Mouse (Mus musculus) limb, embryonic 12.5 days (tissue): ENCODE results near the gene Irs1. TPM values are rescaled to one million over a fixed set of nuclear protein-coding genes. Genes with fewer than 3 reads are reported as not detected.

Experiments used
- ATAC-seq: fragments of 200-750 bp; cut with Nextera tagmentation; 2 replicates; pipeline ENCODE4 v1.8.0; 2017; ENCODE audit warnings: low read depth, moderate TSS enrichment; ENCODE audit not compliant: insufficient number of reproducible peaks, insufficient read depth, low FRiP score, low TSS enrichment
- H3K27ac ChIP-seq: fragments of 300-500 bp; sonication (generic); 2 replicates; pipeline ENCODE4 v1.5.1; 2016; ENCODE audit warnings: mild to moderate bottlenecking, moderate library complexity
- H3K27me3 ChIP-seq: fragments of 300-500 bp; sonication (generic); 2 replicates; pipeline ENCODE4 v1.6.1; 2016; ENCODE audit warnings: mild to moderate bottlenecking, moderate library complexity
- H3K36me3 ChIP-seq: fragments of 300-500 bp; sonication (generic); 2 replicates; pipeline ENCODE4 v1.6.1; 2016; ENCODE audit warnings: mild to moderate bottlenecking, moderate library complexity
- H3K4me1 ChIP-seq: fragments of 300-500 bp; sonication (generic); replicated peaks from 2 replicates; pipeline ENCODE4 v1.6.1; 2016
- H3K4me2 ChIP-seq: fragments of 300-500 bp; sonication (generic); 2 replicates; pipeline ENCODE4 v1.6.1; 2016; ENCODE audit warnings: mild to moderate bottlenecking, moderate library complexity
- H3K4me3 ChIP-seq: fragments of 300-500 bp; sonication (generic); replicated peaks from 2 replicates; pipeline ENCODE4 v1.5.1; 2016; ENCODE audit warnings: mild to moderate bottlenecking
- H3K9ac ChIP-seq: fragments of 300-500 bp; sonication (generic); replicated peaks from 2 replicates; pipeline ENCODE4 v1.6.1; 2016; ENCODE audit warnings: mild to moderate bottlenecking, moderate library complexity
- H3K9me3 ChIP-seq: fragments of 300-500 bp; sonication (generic); 2 replicates; pipeline ENCODE4 v1.6.1; 2016; ENCODE audit warnings: mild to moderate bottlenecking, moderate library complexity
- WGBS: fragments of 180-500 bp; shearing (Covaris S2); methylation state at CpG from one replicate; pipeline ENCODE4 v1.1.7; 2016; 5-methylcytosine and 5-hydroxymethylcytosine counted together
- polyA plus RNA-seq: library from polyadenylated mRNA; unstranded; fragments of >200 nt; fragmentation: Nextera tagmentation; extraction: Ambion mirVana; gene quantifications from 2 replicates; pipeline ENCODE4 v1.2.1, GENCODE M21; 2016

The Irs1 gene
- polyA plus RNA-seq, 1 experiment from 2014 or later: 12.0 TPM

- H3K4me2 ChIP-seq: peak within 1 kb of the TSS; percentile 73
- peak within 1 kb of the TSS; percentile 88 for H3K9ac ChIP-seq
- no peaks in the 10 kb centered on the region for H3K36me3 ChIP-seq
- WGBS: 5% methylated on average over 47 of the region's 47 CpGs
- H3K27me3 ChIP-seq: no peaks in the 10 kb centered on the region
- peaks cover 11% of the 10 kb centered on the region; the same call in 1 of the 2 replicates for H3K4me1 ChIP-seq
- no peaks in the 10 kb centered on the region for H3K9me3 ChIP-seq
- H3K27ac ChIP-seq: peak within 1 kb of the TSS; percentile 98
- ATAC-seq: peak; percentile 96
- H3K4me3 ChIP-seq: peak within 1 kb of the TSS; percentile 84
Measured at GRCm38 (mm10) chr1:82316111-82316745, 25.0 kb upstream of the Irs1 start, which contains the start of gene Rhbdd1. Gene Rhbdd1 (plus strand): TSS chr1:82316452.

- Histone ChIP-seq H3K27ac (no peak overlapping the region), H3K36me3 (no peaks in the 10 kb centered on the region), H3K9me3 (no peaks in the 10 kb centered on the region), H3K27me3 (no peaks in the 10 kb centered on the region), H3K4me3 (no peak overlapping the region), H3K9ac (no peak overlapping the region), H3K4me2 (no peak overlapping the region), H3K4me1 (no peaks in the 10 kb centered on the region)
- no peak for ATAC-seq
- 24% methylated on average over 3 of the region's 3 CpGs for WGBS
Measured at GRCm38 (mm10) chr1:82304483-82304882, 13.3 kb upstream of the Irs1 start.

- Histone ChIP-seq H3K4me2 (no peak overlapping the region), H3K9me3 (no peaks in the 10 kb centered on the region), H3K9ac (no peak overlapping the region), H3K27ac (no peak overlapping the region), H3K36me3 (no peaks in the 10 kb centered on the region), H3K4me1 (no peaks in the 10 kb centered on the region), H3K27me3 (no peaks in the 10 kb centered on the region), H3K4me3 (no peak overlapping the region)
- ATAC-seq: no peak
- WGBS: 38% methylated on average over 1 of the region's 1 CpGs
Measured at GRCm38 (mm10) chr1:82298586-82298985, 7.4 kb upstream of the Irs1 start.

- Histone ChIP-seq H3K27ac (no peak overlapping the region), H3K4me2 (no peak overlapping the region), H3K9me3 (no peaks in the 10 kb centered on the region), H3K36me3 (peaks cover 3% of the 10 kb centered on the region), H3K4me1 (peaks cover 23% of the 10 kb centered on the region), H3K4me3 (no peak overlapping the region), H3K27me3 (no peaks in the 10 kb centered on the region), H3K9ac (no peak overlapping the region)
- 15% methylated on average over 6 of the region's 6 CpGs for WGBS
- no peak for ATAC-seq
Measured at GRCm38 (mm10) chr1:82294102-82294501, 2.9 kb upstream of the Irs1 start.

GRCm38 (mm10) chr1:82292771-82293170 lies 1.6 kb upstream of the Irs1 start:
- under 1% methylated on average over 13 of the region's 13 CpGs for WGBS
- H3K4me2 ChIP-seq: peak overlapping the region; percentile 85
- no peak overlapping the region; the same call in 1 of the 2 replicates for H3K27ac ChIP-seq
- H3K9me3 ChIP-seq: no peaks in the 10 kb centered on the region; the same call in 1 of the 2 replicates
- no peak overlapping the region for H3K9ac ChIP-seq
- 0 out of 2 replicates have a peak, but pooled peaks cover 4% of the 10 kb centered on the region for H3K27me3 ChIP-seq
- peaks cover 17% of the 10 kb centered on the region for H3K36me3 ChIP-seq
- peak; percentile 52; the same call in 1 of the 2 replicates for ATAC-seq
- peak overlapping the region; percentile 72 for H3K4me3 ChIP-seq
- H3K4me1 ChIP-seq: peaks cover 36% of the 10 kb centered on the region

- WGBS: under 1% methylated on average over 23 of the region's 23 CpGs
- H3K4me3 ChIP-seq: peak overlapping the region; percentile 72
- 0 out of 2 replicates have a peak, but pooled peaks have one; percentile 2 for ATAC-seq
Measured at GRCm38 (mm10) chr1:82291930-82292712, 905 bp upstream of the Irs1 start.

GRCm38 (mm10) chr1:82290723-82291150 lies 479 bp downstream of the Irs1 start:
- Histone ChIP-seq H3K36me3 (peaks cover 25% of the 10 kb centered on the region), H3K27me3 (0 out of 2 replicates have a peak, but pooled peaks cover 6% of the 10 kb centered on the region), H3K4me3 (peak overlapping the region; percentile 72), H3K4me1 (peaks cover 54% of the 10 kb centered on the region), H3K9me3 (no peaks in the 10 kb centered on the region; the same call in 1 of the 2 replicates), H3K9ac (peak overlapping the region; percentile 83), H3K4me2 (peak overlapping the region; percentile 85), H3K27ac (peak overlapping the region; percentile 97)
- peak; percentile 45 for ATAC-seq
- 0% methylated on average over 31 of the region's 31 CpGs for WGBS

More at GRCm38 (mm10) chr1:82291930-82292712, 905 bp upstream of the Irs1 start:
- Histone ChIP-seq H3K9ac (peak overlapping the region; percentile 83), H3K27me3 (0 out of 2 replicates have a peak, but pooled peaks cover 6% of the 10 kb centered on the region), H3K4me1 (peaks cover 42% of the 10 kb centered on the region), H3K36me3 (peaks cover 23% of the 10 kb centered on the region), H3K27ac (peak overlapping the region; percentile 97), H3K4me2 (peak overlapping the region; percentile 85), H3K9me3 (no peaks in the 10 kb centered on the region; the same call in 1 of the 2 replicates)

- under 1% methylated on average over 45 of the region's 45 CpGs for WGBS
- ATAC-seq: no peak
- 0 out of 2 replicates have a peak, but pooled peaks cover 6% of the 10 kb centered on the region for H3K27me3 ChIP-seq
- H3K36me3 ChIP-seq: peaks cover 25% of the 10 kb centered on the region
- peaks cover 57% of the 10 kb centered on the region for H3K4me1 ChIP-seq
- H3K4me3 ChIP-seq: peak overlapping the region; percentile 72
- H3K27ac ChIP-seq: peak overlapping the region; percentile 97
- H3K9ac ChIP-seq: peak overlapping the region; percentile 83
- peak overlapping the region; percentile 85 for H3K4me2 ChIP-seq
- no peaks in the 10 kb centered on the region; the same call in 1 of the 2 replicates for H3K9me3 ChIP-seq
Measured at GRCm38 (mm10) chr1:82289990-82290681, 1.1 kb downstream of the Irs1 start.

- Histone ChIP-seq H3K4me3 (peak overlapping the region; percentile 72), H3K9me3 (no peaks in the 10 kb centered on the region; the same call in 1 of the 2 replicates), H3K27me3 (0 out of 2 replicates have a peak, but pooled peaks cover 6% of the 10 kb centered on the region), H3K27ac (peak overlapping the region; percentile 97), H3K4me2 (peak overlapping the region; percentile 85), H3K9ac (peak overlapping the region; percentile 83), H3K36me3 (peaks cover 25% of the 10 kb centered on the region), H3K4me1 (peaks cover 59% of the 10 kb centered on the region)
- WGBS: 69% methylated on average over 35 of the region's 35 CpGs
- no peak for ATAC-seq
Measured at GRCm38 (mm10) chr1:82289116-82289989, 1.9 kb downstream of the Irs1 start.

- Histone ChIP-seq H3K4me2 (peak overlapping the region; percentile 85), H3K27ac (no peak overlapping the region), H3K4me1 (peaks cover 65% of the 10 kb centered on the region), H3K36me3 (peaks cover 25% of the 10 kb centered on the region), H3K27me3 (0 out of 2 replicates have a peak, but pooled peaks cover 6% of the 10 kb centered on the region), H3K9me3 (no peaks in the 10 kb centered on the region; the same call in 1 of the 2 replicates), H3K9ac (no peak overlapping the region), H3K4me3 (peak overlapping the region; percentile 72)
- no peak for ATAC-seq
- WGBS: 94% methylated on average over 18 of the region's 18 CpGs
Measured at GRCm38 (mm10) chr1:82288421-82288990, 2.7 kb downstream of the Irs1 start.
